Mouse (Mus musculus) megakaryocyte, embryonic 14.5 days (primary cell): Measurements from ENCODE around the gene Ehd2.

ENCODE experiments used
- FLI1 ChIP-seq: IDR thresholded peaks from 2 replicates; pipeline ENCODE4 v1.6.1; 2012; ENCODE audit warnings: low read length, inconsistent platforms, mixed read lengths
- GATA1 ChIP-seq: IDR thresholded peaks from 3 replicates; pipeline ENCODE4 v1.6.1; 2012; ENCODE audit warnings: mixed read lengths, low read length, inconsistent platforms, borderline replicate concordance

DNA sequence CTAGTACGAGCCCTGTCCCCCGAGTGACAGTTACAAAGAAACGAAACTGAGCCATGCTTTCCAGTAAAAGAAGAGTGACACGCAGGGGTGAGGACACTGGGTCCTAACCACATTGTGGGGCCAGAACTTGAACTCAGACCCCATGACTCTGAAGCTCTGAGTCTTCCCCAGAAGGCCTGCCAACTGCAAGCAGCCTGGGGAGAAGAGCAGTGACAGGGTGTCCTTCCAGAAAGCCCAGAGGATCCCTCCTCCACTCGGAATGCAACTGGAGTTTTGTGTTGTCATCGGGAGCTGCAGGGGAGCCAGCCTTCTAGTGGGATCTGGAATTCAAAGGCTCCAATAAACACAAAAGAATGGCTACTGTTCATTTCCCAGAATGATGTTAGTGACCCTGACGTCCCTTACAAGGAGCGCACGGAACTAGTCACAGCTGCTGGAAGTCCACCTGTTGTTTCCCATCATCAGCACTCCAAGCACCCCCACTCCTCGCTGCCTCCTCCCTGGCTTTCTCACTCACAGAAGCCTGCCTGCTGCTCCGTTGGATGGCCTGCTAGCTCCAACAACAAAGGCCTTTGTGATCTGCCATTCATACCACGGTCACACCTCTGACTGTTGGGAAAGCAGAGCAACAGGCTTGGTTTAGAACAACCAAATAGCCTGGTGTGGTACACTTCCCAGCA lies 37.0 kb upstream of the Ehd2 start:
- TF ChIP-seq GATA1 (no peak), FLI1 (no peak)
